Mouse (Mus musculus): ENCODE data around the gene Sv2c. TPM values are rescaled to one million over a fixed set of nuclear protein-coding genes. Genes with fewer than 3 reads are reported as not detected.

The Sv2c gene
- polyA plus RNA-seq, 1 experiment = 0.04 TPM

DNA sequence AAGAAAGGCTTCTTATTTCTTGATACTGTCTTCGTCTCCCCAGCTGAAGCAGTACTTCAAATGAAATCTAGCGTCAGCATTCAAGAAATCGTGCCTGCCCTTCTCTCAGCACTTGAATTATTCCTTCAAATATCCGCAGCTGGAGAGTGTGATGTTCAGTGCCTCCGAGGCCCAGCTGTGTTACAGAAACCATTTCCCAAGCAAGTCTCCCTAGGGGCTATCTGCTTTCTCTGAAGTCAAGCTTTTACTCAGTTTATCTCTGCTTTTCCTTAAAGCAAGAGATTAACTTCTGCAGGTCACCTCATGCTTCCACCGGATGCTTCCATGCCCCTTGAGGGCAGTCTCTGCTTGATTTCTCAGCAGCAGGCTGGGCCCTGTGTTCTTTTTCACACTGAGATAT is 166.8 kb downstream of the Sv2c start:
- no peak overlapping the region for H3K4me3 ChIP-seq (ENCODE audit: insufficient read depth, poor library complexity, severe bottlenecking)
- H3K79me2 ChIP-seq (ENCODE audit: control insufficient read depth, insufficient read depth) = no peaks in the 10 kb centered on the region
- H3K79me3 ChIP-seq (ENCODE audit: low read depth) = no peaks in the 10 kb centered on the region
- TF ChIP-seq MYOG (IDR thresholded peaks at IDR 0.05; ENCODE audit: control insufficient read depth, extremely low read depth, insufficient read length) = no peak
- TF ChIP-seq CEBPB (IDR thresholded peaks at IDR 0.05; ENCODE audit: low read depth) = no peak
- TF ChIP-seq FOSL1 (IDR thresholded peaks at IDR 0.05; ENCODE audit: insufficient read depth, low read length, poor library complexity, severe bottlenecking) = no peak
- no peak for TF ChIP-seq MAX (IDR thresholded peaks at IDR 0.05)
- no peak for TF ChIP-seq CTCF (IDR thresholded peaks at IDR 0.05; ENCODE audit: control insufficient read depth, insufficient read depth, insufficient read length)
- TF ChIP-seq USF1 (IDR thresholded peaks at IDR 0.05; ENCODE audit: low read depth) = no peak
- H3K36me3 ChIP-seq (ENCODE audit: control insufficient read depth, insufficient read depth) = no peaks in the 10 kb centered on the region
- no peak overlapping the region for H3ac ChIP-seq (ENCODE audit: control insufficient read depth, insufficient read length, low read depth)
- peaks cover 18% of the 10 kb centered on the region for H3K27me3 ChIP-seq (ENCODE audit: control insufficient read depth, insufficient read depth, insufficient read length)

DNA sequence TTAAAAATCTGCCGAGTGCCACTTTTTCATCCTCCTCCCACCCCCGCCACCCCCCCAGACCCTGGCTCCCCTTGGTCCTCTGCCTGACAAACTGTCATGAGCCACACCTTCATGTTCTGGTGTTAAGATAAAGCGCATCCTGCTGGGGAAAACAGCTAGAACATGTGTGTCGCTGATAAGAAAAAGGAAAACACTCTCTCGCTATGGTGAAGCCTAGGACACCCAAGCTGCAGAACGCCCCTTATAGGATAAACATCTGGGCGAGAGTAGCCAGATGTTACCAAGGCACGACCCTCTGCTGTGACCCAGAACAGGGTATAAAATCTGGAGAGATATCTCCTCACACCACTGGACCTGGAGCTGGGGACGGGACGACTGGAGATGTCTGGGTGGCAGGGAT is 167.2 kb downstream of the Sv2c start:
- H3K4me3 ChIP-seq (ENCODE audit: insufficient read depth, poor library complexity, severe bottlenecking) = no peak overlapping the region
- no peaks in the 10 kb centered on the region for H3K36me3 ChIP-seq (ENCODE audit: control insufficient read depth, insufficient read depth)
- TF ChIP-seq MYOG (IDR thresholded peaks at IDR 0.05; ENCODE audit: control insufficient read depth, extremely low read depth, insufficient read length) (no peak), USF1 (IDR thresholded peaks at IDR 0.05; ENCODE audit: low read depth) (no peak), CTCF (IDR thresholded peaks at IDR 0.05; ENCODE audit: control insufficient read depth, insufficient read depth, insufficient read length) (no peak), FOSL1 (IDR thresholded peaks at IDR 0.05; ENCODE audit: insufficient read depth, low read length, poor library complexity, severe bottlenecking) (no peak), CEBPB (IDR thresholded peaks at IDR 0.05; ENCODE audit: low read depth) (no peak), MAX (IDR thresholded peaks at IDR 0.05) (no peak), MYOD1 (IDR thresholded peaks at IDR 0.05; ENCODE audit: control insufficient read depth, insufficient read length, low read depth) (no peak)
- peaks cover 17% of the 10 kb centered on the region for H3K27me3 ChIP-seq (ENCODE audit: control insufficient read depth, insufficient read depth, insufficient read length)
- H3ac ChIP-seq (ENCODE audit: control insufficient read depth, insufficient read length, low read depth) = no peak overlapping the region
- H3K79me2 ChIP-seq (ENCODE audit: control insufficient read depth, insufficient read depth) = no peaks in the 10 kb centered on the region
- H3K79me3 ChIP-seq (ENCODE audit: low read depth) = no peaks in the 10 kb centered on the region

DNA sequence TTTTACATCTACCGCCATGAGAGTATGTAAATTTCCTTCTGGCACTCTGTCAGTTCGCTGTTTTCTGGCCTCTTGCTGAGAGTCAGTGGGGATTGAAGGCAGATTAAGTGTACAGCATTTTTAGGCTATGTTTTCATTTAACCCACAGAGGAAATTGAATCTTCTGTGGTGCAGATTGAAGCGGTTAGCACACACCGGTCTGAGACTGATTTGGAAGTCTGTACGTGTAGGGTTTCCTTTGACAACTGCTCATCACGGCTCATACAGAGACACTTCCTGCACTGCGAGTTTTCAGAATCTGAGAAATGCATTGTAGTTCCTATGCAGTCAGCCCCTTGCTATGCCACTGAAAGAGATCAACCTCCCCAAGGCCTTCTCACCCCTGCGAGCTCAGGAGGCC is 168.2 kb downstream of the Sv2c start:
- Histone ChIP-seq H3K27me3 (ENCODE audit: control insufficient read depth, insufficient read depth, insufficient read length) (peaks cover 12% of the 10 kb centered on the region), H3K36me3 (ENCODE audit: control insufficient read depth, insufficient read depth) (no peaks in the 10 kb centered on the region), H3ac (ENCODE audit: control insufficient read depth, insufficient read length, low read depth) (no peak overlapping the region), H3K4me3 (ENCODE audit: insufficient read depth, poor library complexity, severe bottlenecking) (no peak overlapping the region), H3K79me3 (ENCODE audit: low read depth) (no peaks in the 10 kb centered on the region), H3K79me2 (ENCODE audit: control insufficient read depth, insufficient read depth) (no peaks in the 10 kb centered on the region)
- TF ChIP-seq FOSL1 (IDR thresholded peaks at IDR 0.05; ENCODE audit: insufficient read depth, low read length, poor library complexity, severe bottlenecking) = no peak
- no peak for TF ChIP-seq CEBPB (IDR thresholded peaks at IDR 0.05; ENCODE audit: low read depth)
- TF ChIP-seq MYOG (IDR thresholded peaks at IDR 0.05; ENCODE audit: control insufficient read depth, extremely low read depth, insufficient read length) = no peak
- TF ChIP-seq MYOD1 (IDR thresholded peaks at IDR 0.05; ENCODE audit: control insufficient read depth, insufficient read length, low read depth) = no peak

DNA sequence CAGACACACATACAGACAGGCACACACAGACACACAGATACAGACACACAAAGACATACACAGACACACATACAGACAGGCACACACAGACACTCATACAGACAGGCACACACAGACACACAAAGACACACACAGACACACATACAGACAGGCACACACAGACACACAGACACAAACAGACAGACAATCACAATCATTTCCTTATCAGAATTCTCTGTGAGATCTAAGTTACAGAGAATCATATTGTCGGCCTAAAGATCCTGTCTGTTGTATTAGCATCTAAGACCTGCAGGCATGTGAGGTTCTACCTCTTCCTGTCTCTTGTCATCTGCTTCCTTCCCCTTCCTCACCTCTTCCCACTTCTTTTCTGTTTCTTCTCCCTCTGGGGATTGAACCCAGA is 168.7 kb downstream of the Sv2c start:
- Histone ChIP-seq H3K79me3 (ENCODE audit: low read depth) (no peaks in the 10 kb centered on the region), H3K27me3 (ENCODE audit: control insufficient read depth, insufficient read depth, insufficient read length) (peaks cover 12% of the 10 kb centered on the region), H3K4me3 (ENCODE audit: insufficient read depth, poor library complexity, severe bottlenecking) (no peak overlapping the region), H3ac (ENCODE audit: control insufficient read depth, insufficient read length, low read depth) (no peak overlapping the region), H3K79me2 (ENCODE audit: control insufficient read depth, insufficient read depth) (no peaks in the 10 kb centered on the region), H3K36me3 (ENCODE audit: control insufficient read depth, insufficient read depth) (no peaks in the 10 kb centered on the region)
- TF ChIP-seq FOSL1 (IDR thresholded peaks at IDR 0.05; ENCODE audit: insufficient read depth, low read length, poor library complexity, severe bottlenecking) = no peak
- no peak for TF ChIP-seq CEBPB (IDR thresholded peaks at IDR 0.05; ENCODE audit: low read depth)
- no peak for TF ChIP-seq CTCF (IDR thresholded peaks at IDR 0.05; ENCODE audit: control insufficient read depth, insufficient read depth, insufficient read length)
- TF ChIP-seq MYOG (IDR thresholded peaks at IDR 0.05; ENCODE audit: control insufficient read depth, extremely low read depth, insufficient read length) = no peak
- no peak for TF ChIP-seq MYOD1 (IDR thresholded peaks at IDR 0.05; ENCODE audit: control insufficient read depth, insufficient read length, low read depth)
- TF ChIP-seq MAX (IDR thresholded peaks at IDR 0.05) = no peak
- no peak for TF ChIP-seq USF1 (IDR thresholded peaks at IDR 0.05; ENCODE audit: low read depth)

DNA sequence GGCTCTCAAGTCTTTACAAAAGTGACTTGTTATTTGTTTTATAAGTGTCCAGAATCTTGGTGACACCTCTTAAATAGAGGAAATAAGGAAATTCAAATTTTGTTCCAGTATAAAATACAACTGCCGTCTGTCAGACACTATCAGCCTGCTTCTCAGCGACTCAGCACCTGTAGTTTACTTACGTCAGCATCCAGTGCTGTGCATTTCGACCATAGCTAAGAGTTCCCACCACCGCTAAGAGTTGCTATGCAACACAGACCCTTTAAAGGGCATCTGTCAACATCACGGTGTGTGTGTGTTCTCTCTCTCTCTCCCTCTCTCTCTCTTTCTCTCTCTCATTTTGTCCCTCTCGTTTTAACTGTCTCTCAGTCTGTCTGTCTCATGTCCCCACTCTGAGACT is 170.5 kb downstream of the Sv2c start:
- Histone ChIP-seq H3K4me3 (ENCODE audit: insufficient read depth, poor library complexity, severe bottlenecking) (no peak overlapping the region), H3K36me3 (ENCODE audit: control insufficient read depth, insufficient read depth) (no peaks in the 10 kb centered on the region), H3K79me2 (ENCODE audit: control insufficient read depth, insufficient read depth) (no peaks in the 10 kb centered on the region), H3ac (ENCODE audit: control insufficient read depth, insufficient read length, low read depth) (no peak overlapping the region), H3K27me3 (ENCODE audit: control insufficient read depth, insufficient read depth, insufficient read length) (peaks cover 12% of the 10 kb centered on the region), H3K79me3 (ENCODE audit: low read depth) (no peaks in the 10 kb centered on the region)
- TF ChIP-seq MAX (IDR thresholded peaks at IDR 0.05) = no peak
- TF ChIP-seq FOSL1 (IDR thresholded peaks at IDR 0.05; ENCODE audit: insufficient read depth, low read length, poor library complexity, severe bottlenecking) = no peak

DNA sequence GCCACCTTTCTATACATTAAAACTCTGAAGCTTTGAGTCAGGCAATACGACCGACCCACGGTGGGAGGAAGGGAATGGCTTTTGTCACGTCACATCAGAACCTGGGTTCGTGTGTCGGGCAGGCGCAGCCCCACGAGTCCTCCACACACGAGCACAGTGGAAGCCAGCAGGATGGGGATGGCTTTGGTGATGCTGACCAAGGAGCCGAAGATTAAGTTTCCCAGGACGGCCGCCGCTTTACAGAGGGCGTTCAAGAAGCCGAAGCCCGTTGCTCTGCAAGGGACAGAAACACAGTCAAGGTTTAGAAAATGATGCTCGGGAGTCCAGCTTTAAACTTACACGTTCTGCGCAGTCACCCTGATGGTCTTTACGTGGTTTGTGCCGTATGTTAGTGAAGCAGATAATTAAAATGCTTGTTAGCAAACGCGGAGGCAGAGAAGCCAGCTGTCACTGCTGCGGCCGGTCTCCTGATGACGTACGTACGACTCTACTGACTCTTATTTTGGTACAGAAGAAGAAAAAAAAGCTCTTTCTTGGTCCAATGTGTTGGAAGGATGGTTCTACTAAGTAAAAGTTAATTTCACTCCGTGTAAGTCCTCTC is 171.1 kb downstream of the Sv2c start:
- no peak overlapping the region for H3ac ChIP-seq (ENCODE audit: control insufficient read depth, insufficient read length, low read depth)
- peaks cover 12% of the 10 kb centered on the region for H3K27me3 ChIP-seq (ENCODE audit: control insufficient read depth, insufficient read depth, insufficient read length)
- TF ChIP-seq MAX (IDR thresholded peaks at IDR 0.05) (no peak), FOSL1 (IDR thresholded peaks at IDR 0.05; ENCODE audit: insufficient read depth, low read length, poor library complexity, severe bottlenecking) (no peak), MYOD1 (IDR thresholded peaks at IDR 0.05; ENCODE audit: control insufficient read depth, insufficient read length, low read depth) (no peak), USF1 (IDR thresholded peaks at IDR 0.05; ENCODE audit: low read depth) (no peak), CTCF (IDR thresholded peaks at IDR 0.05; ENCODE audit: control insufficient read depth, insufficient read depth, insufficient read length) (no peak), MYOG (IDR thresholded peaks at IDR 0.05; ENCODE audit: control insufficient read depth, extremely low read depth, insufficient read length) (no peak), CEBPB (IDR thresholded peaks at IDR 0.05; ENCODE audit: low read depth) (no peak)
- H3K36me3 ChIP-seq (ENCODE audit: control insufficient read depth, insufficient read depth) = no peaks in the 10 kb centered on the region
- no peaks in the 10 kb centered on the region for H3K79me3 ChIP-seq (ENCODE audit: low read depth)
- H3K79me2 ChIP-seq (ENCODE audit: control insufficient read depth, insufficient read depth) = no peaks in the 10 kb centered on the region
- no peak overlapping the region for H3K4me3 ChIP-seq (ENCODE audit: insufficient read depth, poor library complexity, severe bottlenecking)

Data from C2C12 (cell line).